Mouse (Mus musculus): ENCODE data around the gene Ccdc127. TPM values are rescaled to one million over a fixed set of nuclear protein-coding genes. Genes with fewer than 3 reads are reported as not detected.

Gene Ccdc127
- 10 to 100 TPM; 87.5 to 88.3 TPM for total RNA-seq (2021)

DNA sequence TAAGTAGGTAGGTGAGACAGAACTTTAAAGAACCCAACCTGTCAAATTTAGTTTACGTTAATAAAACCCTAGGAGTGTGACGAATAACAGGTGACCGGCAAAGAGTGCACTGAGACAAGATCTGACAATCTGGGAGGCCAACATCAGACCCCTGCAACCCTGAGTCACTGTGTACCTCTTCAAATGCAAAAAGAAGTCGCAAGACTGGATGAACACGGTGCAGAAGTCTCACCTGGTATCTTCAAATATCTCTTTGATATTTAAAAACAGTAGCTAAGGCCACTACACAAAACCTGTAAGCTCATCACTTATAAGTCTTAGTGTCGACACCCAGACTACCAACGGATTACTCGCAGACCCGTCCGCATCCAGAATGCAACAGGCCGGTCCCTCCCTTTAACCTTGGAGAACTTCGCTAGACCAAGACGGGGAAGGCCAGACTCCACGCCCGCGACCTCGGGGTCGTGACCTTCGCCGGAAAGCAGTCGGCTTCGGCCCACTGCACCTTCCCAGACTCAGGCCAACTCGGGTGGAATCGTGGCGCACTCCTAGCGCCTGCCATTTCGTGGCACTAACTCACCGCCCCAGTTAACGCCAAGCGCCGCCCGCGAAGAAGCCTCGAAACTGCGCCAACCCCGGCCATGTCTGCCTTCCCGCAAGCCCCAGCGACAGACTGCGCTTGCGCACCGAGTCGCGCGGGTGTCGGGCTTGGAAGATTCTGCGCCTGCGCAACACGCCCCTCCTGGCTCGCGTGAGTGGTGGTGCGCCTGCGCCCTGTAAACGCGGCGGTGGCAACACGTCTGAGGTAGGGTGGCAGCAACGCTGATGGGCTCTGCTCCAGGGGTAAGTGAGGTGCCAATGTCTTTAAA lies at the start of gene Ccdc127, which contains the start of gene Sdha:
TSS of gene Ccdc127 (plus strand) at position 744 of the 869 bp plus-strand sequence.
TSS of gene Sdha (minus strand) at position 715 of the 869 bp plus-strand sequence.
- intact Hi-C loops (cut with DNase I): loop anchor here (5.0 kb wide), 1 partner anchor 173 kb away; no protein-coding TSS in a partner anchor
- peak; percentile 95 to 97 for DNase-seq (ENCODE audit: low spot score in 2 of 2)

DNA sequence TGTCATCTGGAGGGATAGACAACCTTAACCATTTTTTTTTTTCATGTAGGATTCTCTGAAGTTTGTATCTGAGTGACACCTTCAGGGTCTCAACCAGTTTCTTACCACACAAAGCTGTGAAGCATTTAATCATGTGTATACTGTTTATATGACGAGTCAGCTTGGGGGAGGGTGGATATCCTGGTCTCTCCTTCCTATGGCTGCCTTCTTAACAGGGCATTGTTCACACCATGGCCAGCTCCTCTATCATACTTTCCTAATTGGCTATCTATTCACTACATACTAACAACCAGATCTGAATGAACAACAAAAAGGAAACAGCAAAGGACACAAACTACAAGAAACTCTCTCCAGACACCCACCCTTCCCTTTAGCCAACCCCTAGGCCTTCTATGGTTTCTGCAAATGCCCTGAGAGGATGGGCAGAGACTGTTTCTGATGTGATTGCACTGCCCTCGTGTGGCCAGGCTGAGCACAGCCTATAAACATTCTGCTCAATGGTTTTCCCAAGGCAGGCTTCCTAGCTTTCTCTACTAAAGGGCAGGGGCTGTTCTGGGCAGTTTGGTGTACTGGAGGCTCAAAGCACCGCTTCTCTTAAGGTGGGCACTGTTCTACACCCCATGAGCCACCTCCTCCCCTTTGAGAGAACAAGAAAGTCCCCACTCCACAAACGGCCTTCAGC lies 49.0 kb upstream of the Ccdc127 start:
- intact Hi-C loops (cut with DNase I): loop anchor here (1.0 to 10.0 kb wide), 5 partner anchors 94 to 576 kb away; partner anchors contain the start of gene Exoc3
- peak; percentile 73 to 81 for DNase-seq (ENCODE audit: low spot score in 2 of 2)

DNA sequence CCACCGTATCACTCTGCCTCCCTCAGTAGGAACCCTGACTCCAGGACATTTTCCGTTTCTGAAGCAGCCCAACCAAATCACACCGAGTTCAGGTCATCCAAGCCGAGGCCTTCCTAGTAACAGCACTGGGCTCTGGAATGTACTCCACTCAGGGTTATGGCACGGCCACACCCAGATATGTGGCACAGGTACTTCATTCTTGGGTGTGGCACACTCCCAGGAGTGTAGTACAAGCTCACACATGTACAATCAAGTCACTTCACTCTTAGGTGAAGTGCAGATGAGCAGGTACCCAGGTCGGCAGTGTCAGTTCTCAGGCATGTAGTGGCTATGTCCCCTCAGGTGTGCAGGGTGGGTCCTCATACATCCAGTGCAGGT lies 48.5 kb upstream of the Ccdc127 start:
- DNase-seq (ENCODE audit: low spot score in 2 of 2): no peak
- intact Hi-C loops (cut with DNase I): loop anchor here (1.0 to 10.0 kb wide), 5 partner anchors 94 to 577 kb away; partner anchors contain the start of gene Exoc3

GRCm38 (mm10) chr13:74302050-74303037 lies 47.8 kb upstream of the Ccdc127 start:
- DNase-seq (ENCODE audit: low spot score in 2 of 2): no peak
- intact Hi-C loops (cut with DNase I): loop anchor here (5.0 to 10.0 kb wide), 3 partner anchors 95 to 578 kb away; partner anchors contain the start of gene Exoc3

DNA sequence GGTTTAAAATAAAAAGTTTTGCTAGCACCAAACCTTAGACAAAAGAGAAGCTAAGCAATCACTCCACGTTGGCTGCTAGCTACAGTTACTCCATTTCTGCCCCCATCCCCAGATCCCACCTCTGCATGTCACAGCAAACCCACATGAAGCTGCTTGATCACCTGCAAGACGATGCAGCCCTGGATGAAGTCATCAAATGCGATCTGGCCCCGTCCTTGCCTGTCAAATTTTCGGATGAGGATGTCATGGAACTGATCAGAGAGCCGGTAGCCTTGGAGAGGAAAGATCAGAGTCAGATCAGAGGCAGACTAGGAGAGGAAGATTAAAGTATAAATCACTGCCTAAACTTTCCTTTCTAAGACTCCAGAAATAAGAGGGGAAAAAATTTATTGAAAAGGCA lies 44.7 kb upstream of the Ccdc127 start:
- intact Hi-C loops (cut with DNase I): loop anchor here (10.0 kb wide), 1 partner anchor 581 kb away; no protein-coding TSS in a partner anchor
- no peak for DNase-seq (ENCODE audit: low spot score in 2 of 2)

DNA sequence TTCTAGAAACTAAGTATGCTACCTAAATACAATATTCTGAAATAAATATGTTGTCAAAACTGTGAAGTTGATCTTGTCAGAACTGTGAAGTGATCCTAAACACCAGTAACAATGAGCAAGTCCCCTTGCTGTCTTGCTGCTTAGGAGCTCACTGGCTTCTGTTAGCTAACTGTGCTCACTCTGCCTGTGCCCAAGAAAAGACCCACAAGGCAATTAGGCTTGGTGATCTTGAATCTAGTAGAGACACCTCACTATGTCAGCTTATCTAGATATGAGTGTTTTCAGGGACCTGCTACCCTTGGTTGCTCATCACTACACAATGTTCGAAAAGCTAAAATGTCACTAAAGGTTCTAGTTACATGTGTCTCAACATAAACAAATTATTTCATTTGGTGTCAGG lies 44.3 kb upstream of the Ccdc127 start:
- intact Hi-C loops (cut with DNase I): loop anchor here (10.0 kb wide), 1 partner anchor 581 kb away; no protein-coding TSS in a partner anchor
- no peak for DNase-seq (ENCODE audit: low spot score in 2 of 2)

DNA sequence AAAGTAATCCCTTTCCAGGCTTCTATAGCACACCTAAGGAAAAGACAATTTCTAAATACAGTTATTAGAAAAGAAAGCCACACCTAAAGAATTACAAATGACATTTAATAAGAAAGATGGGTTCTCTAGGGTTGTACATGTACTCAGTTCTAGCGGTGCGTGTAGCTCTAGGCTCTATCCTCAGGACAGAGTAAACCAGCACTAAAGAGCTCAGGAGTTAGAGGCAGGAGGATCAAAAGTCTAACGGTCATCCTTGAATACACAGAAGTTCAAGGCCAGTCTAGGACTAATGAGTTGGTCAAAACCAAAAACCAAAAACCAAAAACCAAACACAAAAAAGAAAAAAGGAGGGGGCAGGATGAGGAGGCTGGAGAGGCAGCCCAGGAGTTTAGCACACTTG lies 35.5 kb upstream of the Ccdc127 start:
- intact Hi-C loops (cut with DNase I): no loop called here
- no peak for DNase-seq (ENCODE audit: low spot score in 2 of 2)

DNA sequence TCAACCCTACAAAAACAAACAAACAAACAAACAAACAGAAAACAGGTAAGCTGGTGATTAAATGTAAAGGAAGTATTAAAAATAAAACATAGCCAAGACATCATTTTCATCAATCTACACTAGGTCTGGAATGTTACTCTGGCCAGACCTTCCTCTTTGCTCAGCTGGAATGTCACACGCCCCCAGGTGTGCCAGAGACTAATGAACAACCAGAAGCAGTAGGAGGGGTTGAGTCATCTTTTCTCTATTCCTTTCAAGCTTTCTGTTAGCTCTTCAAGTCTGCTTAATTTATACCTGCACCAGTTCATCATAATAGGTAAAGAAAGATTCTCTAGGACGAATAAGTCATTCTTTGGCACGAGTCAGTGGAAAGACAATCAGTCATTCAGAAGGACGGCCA lies 33.7 kb upstream of the Ccdc127 start:
- intact Hi-C loops (cut with DNase I): no loop called here
- DNase-seq (ENCODE audit: low spot score in 2 of 2): no peak

GRCm38 (mm10) chr13:74316789-74317169 lies 33.3 kb upstream of the Ccdc127 start:
- intact Hi-C loops (cut with DNase I): no loop called here

DNA sequence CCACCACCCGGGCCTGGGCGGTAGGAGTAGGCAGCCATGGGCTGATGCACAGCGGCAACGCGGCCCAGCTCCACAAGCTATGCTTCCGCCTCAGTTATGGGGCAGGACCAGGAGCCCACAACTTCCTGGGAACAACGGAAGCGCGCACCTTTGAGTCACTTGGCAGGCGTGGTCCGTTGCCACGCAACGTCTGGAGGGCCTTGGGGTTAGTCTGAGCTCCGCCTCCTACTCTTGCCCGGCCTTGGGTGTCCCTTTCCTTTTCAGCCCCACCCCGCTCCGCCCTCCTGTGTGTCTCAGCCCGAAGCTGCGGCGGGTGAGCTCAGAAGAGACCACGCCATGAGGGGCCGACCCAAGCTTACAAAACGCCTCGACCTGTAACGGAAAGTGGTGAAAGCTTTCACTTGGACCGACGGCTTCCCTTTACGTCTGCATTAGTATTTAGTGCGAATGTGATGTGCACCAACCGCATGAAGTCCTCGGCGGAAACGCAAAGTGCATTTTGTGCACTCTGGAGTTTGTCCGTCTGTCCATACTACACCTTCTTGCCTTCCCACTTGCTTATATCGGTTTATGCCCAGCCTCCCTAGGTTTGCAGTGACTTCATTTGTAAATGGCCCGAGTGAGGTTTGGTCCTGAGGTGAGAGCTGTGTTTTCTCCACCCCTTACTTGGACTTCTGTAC lies 32.8 kb upstream of the Ccdc127 start, which contains the start of gene Pdcd6:
TSS of gene Pdcd6 (minus strand) at position 411 of the 680 bp plus-strand sequence.
- DNase-seq (ENCODE audit: low spot score in 2 of 2): peak; percentile 92 to 96

More at GRCm38 (mm10) chr13:74316789-74317169, 33.3 kb upstream of the Ccdc127 start:
- DNase-seq (ENCODE audit: low spot score in 2 of 2): no peak

DNA sequence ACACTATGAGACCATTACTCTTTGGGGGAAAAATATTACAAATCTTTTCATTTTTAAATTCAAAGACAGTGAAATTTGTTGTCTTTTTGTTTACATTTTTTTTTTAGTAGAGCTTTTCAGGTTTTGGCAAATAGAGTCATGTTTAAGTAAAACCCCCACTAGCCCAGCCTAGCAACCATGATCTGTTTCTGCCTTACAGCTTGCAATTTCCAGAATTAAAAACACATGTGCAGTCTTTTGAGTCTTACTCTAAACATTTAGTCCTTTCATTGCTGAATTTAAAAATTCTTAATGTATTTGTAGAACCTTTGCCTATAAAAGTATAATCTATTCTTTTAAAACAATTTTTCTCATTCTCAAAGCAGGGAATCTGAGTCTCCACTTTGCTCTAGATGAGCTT lies 20.8 kb upstream of the Ccdc127 start:
- intact Hi-C loops (cut with DNase I): no loop called here
- DNase-seq (ENCODE audit: low spot score in 2 of 2): no peak

More for the DNA sequence above, 32.8 kb upstream of the Ccdc127 start, which contains the start of gene Pdcd6:
- intact Hi-C loops (cut with DNase I): no loop called here

- DNase-seq (ENCODE audit: low spot score in 2 of 2): no peak
- intact Hi-C loops (cut with DNase I): no loop called here
Measured at GRCm38 (mm10) chr13:74341036-74341435, 9.1 kb upstream of the Ccdc127 start.

GRCm38 (mm10) chr13:74350435-74350906 lies 362 bp downstream of the Ccdc127 start:
- DNase-seq (ENCODE audit: low spot score in 2 of 2): no peak
- intact Hi-C loops (cut with DNase I): loop anchor here (5.0 kb wide), 1 partner anchor 172 kb away; no protein-coding TSS in a partner anchor

- peak in 1 of 2 experiments; percentile 59 for DNase-seq (ENCODE audit: low spot score in 2 of 2)
- intact Hi-C loops (cut with DNase I): no loop called here
Measured at GRCm38 (mm10) chr13:74356491-74356890, 6.4 kb downstream of the Ccdc127 start.

- no peak for DNase-seq (ENCODE audit: low spot score in 2 of 2)
- intact Hi-C loops (cut with DNase I): no loop called here
Measured at GRCm38 (mm10) chr13:74362218-74362617, 12.1 kb downstream of the Ccdc127 start.

DNA sequence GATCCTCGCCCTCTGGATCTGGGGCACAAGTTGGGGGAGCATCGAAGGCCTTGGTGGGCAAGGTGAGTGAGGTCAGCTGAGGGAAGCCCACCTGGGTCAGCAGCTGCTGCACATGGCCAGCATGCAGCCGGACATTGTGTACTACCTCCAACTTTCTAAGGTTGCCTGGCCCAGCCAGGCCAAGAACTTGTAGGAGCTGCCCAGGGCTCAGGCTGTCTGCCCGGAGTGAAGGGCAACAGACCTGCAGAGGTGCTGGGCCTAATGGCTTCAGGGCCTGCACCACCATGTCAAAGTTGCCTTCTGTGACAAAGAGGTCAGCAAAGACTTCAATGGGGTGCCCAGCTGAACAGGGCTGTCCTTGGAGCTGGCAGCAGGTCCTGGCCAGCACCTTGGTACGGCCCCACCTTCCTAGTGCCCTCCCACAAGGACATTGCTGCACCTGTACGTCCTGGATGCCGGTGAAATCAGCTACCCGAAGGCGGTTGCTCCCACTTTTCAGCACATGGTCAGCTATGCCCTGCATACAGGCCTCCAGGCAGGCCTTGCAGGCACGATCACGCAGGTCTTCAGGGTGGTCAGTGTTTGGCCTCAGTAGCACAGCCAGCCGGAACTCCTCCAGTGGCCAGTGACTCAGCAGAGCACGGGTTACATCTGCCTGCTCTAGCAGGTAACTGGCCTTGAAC lies 13.2 kb downstream of the Ccdc127 start:
- intact Hi-C loops (cut with DNase I): no loop called here
- no peak for DNase-seq (ENCODE audit: low spot score in 2 of 2)

GRCm38 (mm10) chr13:74363859-74364235 lies 13.7 kb downstream of the Ccdc127 start, which contains the start of gene Lrrc14b:
TSS of gene Lrrc14b (minus strand) at chr13:74364005.
- no peak for DNase-seq (ENCODE audit: low spot score in 2 of 2)
- intact Hi-C loops (cut with DNase I): no loop called here
